Comparison of ENCODE assay signal across 13 mouse cellular contexts in genomic region chr10:120193255-120193654, GRCm38 (mm10). TPM values are rescaled to one million over a fixed set of nuclear protein-coding genes. Genes with fewer than 3 reads are reported as not detected.
DNase-seq lines count a peak whose midpoint lies in the region; TF ChIP-seq lines count a peak whose summit lies in the region.
"Had no signal": no experiment of that assay in that cellular context is flagged by ENCODE, and none has a peak within 500 bp of the region (broad histone marks: within the 10 kb centered on the region; RNA-seq: fewer than 3 reads in every experiment).

No protein-coding gene starts in this region.

- intact Hi-C loops in heart, postnatal 36 days (cut with DNase I) = no loop called here

- 6% methylated on average over 8 of the region's 8 CpGs for WGBS in bone marrow, adult 2 months

- no peak for TF ChIP-seq POLR2A in bone marrow, adult 2 months (IDR thresholded peaks at IDR 0.05; ENCODE audit: borderline replicate concordance, control insufficient read depth, low read depth, low read length)

- peaks cover 7% of the 10 kb centered on the region for H3K4me1 ChIP-seq in bone marrow, adult 2 months (ENCODE audit: control insufficient read depth, insufficient read depth, low read length)

- H3K27ac ChIP-seq in bone marrow, adult 2 months (ENCODE audit: control insufficient read depth, insufficient read depth, low read depth, low read length, poor library complexity) = peak overlapping the region; percentile 12; the same call in 1 of the 2 replicates

- TF ChIP-seq CTCF in bone marrow, adult 2 months (IDR thresholded peaks at IDR 0.05; ENCODE audit: control insufficient read depth, insufficient read depth, low read length) = no peak

- DNase-seq in heart, adult 11 months = peak; percentile 81
- DNase-seq in heart, postnatal 36 days = no peak
- DNase-seq in naive thymus-derived CD4-positive, alpha-beta T cell, adult 2 months (ENCODE audit: low read depth) = peak; percentile 81
- peak; percentile 13 to 24 for DNase-seq in thymus, postnatal 36 days
- DNase-seq in embryo, embryonic 9.5 days (ENCODE audit: extremely low spot score) = no peak
- no peak for DNase-seq in kidney, adult 18-20 months
- no peak for DNase-seq in ovary, postnatal 14 days (ENCODE audit: low spot score)
- DNase-seq: cerebellum, adult 11-12 months; embryo, embryonic 11 days; gastrocnemius, postnatal 25 days; lung, adult 2 months; right cerebral cortex, postnatal 25 days had no signal

- H3K4me3 ChIP-seq in bone marrow, adult 2 months (replicated peaks; ENCODE audit: control insufficient read depth, low read depth, low read length) = no peak overlapping the region

RNA-seq across cellular contexts. Expression of gene Tmbim4, which starts 8.1 kb away (rescaled TPM):
- total RNA-seq in heart, postnatal 36 days (2021) = 10 to 100 TPM; 94.7 to 99.9 TPM
- 64.9 and 68.2 TPM in 2 replicates for polyA plus RNA-seq in bone marrow, adult 2 months (2011; ENCODE audit: insufficient read depth, insufficient read length, low replicate concordance, missing spikeins)

RNA-seq across cellular contexts. Expression of gene Irak3, which starts 8.7 kb away (rescaled TPM):
- 1 to 10 TPM; 3.1 to 4.6 TPM for total RNA-seq in heart, postnatal 36 days (2021)
- 4.1 and 14.3 TPM in 2 replicates for polyA plus RNA-seq in bone marrow, adult 2 months (2011; ENCODE audit: insufficient read depth, insufficient read length, low replicate concordance, missing spikeins)

RNA-seq across cellular contexts. Expression of gene Llph, which starts 33.6 kb away (rescaled TPM):
- total RNA-seq in heart, postnatal 36 days (2021) = 10 to 100 TPM in 1 of 2 experiments, 1 to 10 TPM in 1; 8.7 to 10.5 TPM
- 15.0 and 45.4 TPM in 2 replicates for polyA plus RNA-seq in bone marrow, adult 2 months (2011; ENCODE audit: insufficient read depth, insufficient read length, low replicate concordance, missing spikeins)

Comparison
In these comparisons a context has a peak if more than half of its experiments do, and no peak if none do; other contexts are left out.
1. DNase-seq: peak in heart, adult 11 months (single experiment), naive thymus-derived CD4-positive, alpha-beta T cell, adult 2 months (single experiment) and thymus, postnatal 36 days (2 of 2); none in heart, postnatal 36 days (0 of 2), embryo, embryonic 9.5 days (single experiment), kidney, adult 18-20 months (single experiment) and ovary, postnatal 14 days (single experiment).